Mouse (Mus musculus): ENCODE results near the gene Lrig1.

The Lrig1 gene

DNA sequence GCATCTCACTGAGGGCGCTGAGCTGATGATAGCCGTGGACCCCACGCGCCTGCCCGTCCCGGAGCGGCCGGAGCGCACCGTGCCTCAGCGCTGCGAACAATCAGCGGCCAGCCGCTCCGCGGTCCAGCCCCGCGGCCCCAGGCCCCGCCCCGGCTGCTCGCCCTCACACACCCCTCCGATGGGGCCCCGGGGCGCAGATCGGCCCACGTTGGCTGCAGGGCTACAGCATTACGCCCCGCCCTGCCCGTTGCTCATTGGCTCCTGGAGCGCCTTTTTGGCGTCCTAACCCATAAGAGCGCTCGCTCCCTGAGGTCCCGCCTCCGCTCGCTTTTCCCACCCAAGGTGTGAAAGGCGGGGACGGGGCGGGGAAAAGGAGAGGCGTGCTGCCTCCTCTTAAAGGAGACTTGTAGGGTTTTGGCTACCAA lies at the start of gene Lrig1:
Gene Lrig1 (minus strand): TSS at position 92 of the 425 bp plus-strand sequence.
- peak; percentile 99 for DNase-seq

DNA sequence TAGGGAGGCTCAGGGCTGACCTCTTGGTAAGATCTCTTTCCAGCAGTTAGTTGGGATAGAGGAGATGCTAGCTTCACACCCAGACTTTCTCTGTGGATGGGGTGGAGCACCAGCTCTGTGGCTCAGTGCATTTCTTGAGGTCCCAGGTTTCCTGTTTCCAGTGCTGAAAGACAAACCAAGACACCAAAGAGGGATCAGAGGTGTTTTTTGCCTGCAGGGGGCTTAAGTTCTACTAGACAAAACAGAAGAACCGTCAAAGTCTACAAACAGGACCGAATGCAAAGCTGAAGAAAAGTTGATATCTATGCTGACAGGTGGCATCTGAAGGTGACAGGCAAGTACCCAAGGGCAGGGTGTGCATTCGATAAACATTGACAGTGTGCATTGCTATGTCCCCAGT lies 49.7 kb upstream of the Lrig1 start:
- DNase-seq, result no peak

DNA sequence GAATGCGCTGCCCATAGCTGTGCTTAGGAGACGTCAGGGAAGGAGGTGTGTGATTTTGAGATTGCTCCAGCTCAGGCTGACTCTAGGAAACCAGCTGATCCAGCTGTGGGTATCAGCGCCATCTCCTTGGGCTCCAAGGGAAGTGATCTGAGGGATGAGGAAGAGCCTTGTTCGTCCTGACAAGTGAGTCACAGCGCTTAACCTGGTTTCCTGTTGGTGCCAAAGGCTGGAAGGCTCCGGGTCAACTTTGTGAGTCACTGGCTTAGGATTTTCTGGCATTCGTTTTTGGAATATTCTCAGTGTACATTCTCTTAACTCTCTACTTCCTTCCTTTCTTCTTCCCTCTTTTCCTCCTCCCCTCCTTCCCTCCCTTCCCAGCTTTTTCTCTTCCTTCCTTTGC lies 48.4 kb upstream of the Lrig1 start:
- no peak for DNase-seq

DNA sequence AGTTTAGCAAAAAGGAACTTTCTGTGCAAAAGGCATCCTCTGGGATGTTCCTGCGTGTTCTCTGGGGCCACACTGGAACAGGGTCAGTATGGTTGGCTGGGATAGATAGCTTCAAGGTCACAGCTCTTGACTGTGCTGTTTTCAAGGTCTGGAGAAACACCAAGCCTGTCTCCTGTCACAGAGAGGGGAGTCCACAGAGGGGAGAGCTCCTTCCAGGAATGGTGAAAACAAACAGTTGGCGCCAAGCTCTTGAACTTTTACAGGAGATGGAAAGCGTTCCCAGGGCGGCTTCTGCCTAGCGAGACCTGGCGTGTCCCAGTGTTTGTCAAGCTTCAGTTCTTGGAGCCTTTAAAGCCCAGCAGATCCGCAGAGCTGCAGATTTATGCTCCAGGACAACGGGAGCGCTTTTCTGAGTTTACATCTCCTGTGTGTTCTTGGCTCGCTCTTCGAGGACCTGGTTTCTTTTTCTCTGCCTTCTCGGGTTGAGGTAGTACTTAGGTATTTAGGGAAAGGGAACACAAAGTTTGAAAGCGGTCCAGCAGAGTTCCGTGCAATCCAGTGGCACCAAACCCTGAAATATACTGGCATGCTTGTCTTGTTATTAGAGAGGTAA lies 40.3 kb upstream of the Lrig1 start:
- peak in 1 of 2 experiments; percentile 6 for DNase-seq

DNA sequence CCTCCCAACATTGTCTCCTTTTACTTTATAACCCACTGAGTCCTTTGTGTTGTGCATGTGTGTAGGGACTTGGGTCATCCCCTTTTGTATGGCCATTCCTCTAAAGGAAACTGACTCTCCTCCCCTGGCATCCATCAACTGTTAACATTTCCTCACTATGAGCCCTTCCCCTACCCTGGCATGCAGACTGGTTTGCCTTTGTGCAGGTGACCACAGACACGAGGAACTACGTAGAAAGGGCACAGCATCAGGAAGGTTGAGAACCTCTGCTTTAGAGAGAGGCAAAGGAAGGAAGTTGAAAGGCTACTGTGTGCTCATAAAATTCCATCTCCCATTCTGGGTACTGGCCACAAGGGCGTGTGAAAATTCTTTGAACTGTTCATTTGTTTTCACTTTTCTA lies 38.7 kb upstream of the Lrig1 start:
- no peak for DNase-seq

DNA sequence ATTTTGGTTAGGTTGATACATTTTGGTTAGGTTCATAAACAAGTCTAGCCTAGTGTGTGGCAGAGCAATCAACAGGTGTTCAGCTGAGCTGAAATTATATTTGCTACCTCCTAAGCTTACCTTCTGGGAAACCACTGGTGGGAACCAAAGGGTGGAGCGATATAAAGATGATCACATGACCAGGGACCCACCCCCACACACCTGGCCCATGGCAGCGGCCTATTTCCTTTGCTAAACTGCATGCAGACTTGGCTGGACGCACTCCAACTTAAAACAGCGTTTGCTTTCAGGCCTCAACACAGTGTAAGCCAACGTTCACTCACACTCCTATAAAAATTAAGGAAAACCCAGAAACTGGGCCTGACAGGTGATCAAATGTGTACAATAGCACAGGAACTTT lies 33.9 kb upstream of the Lrig1 start:
- DNase-seq, result no peak

DNA sequence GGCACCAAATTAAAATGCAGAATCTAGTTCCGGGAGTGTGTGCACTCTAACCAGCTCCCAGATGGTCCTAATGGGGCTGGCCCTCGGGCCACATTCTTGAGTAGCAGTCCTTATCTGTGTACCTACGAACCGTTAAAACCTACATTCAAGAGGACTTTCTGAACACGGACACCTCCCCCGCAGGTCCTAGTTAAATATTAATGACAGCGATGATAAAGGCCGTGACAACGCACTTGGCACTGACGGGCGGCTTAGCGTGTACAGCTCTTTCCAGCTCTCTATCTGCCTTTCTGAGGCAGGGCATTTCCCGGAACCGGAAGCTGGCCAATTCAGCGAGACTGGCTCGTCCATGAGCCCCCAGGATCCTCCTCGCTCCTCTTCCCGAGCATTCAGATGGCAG lies 29.9 kb upstream of the Lrig1 start:
- peak; percentile 37 to 54 for DNase-seq

DNA sequence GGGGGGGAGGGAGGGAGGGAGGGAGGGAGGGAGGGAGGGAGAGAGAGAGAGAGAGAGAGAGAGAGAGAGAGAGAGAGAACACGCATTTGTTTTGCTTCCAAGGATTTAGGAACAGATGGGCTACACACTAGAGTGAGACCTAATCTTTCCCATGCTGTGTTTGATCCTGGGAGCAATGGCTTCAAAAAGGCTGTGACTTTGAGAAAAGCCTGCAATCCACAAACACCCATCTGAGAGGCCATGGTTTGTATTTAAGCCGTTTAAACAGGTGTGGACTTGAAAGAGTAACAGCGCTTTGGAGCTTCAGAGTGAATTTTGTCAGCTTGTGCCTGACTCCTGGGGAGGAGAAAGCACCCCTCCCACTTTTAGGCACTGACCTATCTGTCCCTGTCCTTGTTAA lies 29.2 kb upstream of the Lrig1 start:
- no peak for DNase-seq

DNA sequence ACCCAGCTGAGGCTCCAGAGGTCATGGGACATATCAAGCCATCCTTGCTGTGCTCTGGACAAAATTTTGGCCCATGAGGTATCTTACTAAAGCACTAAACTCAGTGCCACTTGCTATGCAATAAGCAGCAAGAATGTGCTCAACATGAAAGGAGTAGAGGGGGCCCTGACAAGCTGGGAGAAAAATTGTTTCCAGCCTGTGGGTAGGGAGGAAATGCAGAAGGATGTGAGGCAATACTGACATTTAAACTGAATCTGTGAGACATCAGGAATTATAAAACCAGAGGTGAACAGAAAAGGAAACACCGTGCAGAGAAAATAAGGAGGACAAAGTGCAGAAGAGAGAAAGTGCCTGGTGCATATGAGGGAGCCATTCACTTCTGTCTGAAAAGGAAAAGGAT lies 24.7 kb upstream of the Lrig1 start:
- no peak for DNase-seq

DNA sequence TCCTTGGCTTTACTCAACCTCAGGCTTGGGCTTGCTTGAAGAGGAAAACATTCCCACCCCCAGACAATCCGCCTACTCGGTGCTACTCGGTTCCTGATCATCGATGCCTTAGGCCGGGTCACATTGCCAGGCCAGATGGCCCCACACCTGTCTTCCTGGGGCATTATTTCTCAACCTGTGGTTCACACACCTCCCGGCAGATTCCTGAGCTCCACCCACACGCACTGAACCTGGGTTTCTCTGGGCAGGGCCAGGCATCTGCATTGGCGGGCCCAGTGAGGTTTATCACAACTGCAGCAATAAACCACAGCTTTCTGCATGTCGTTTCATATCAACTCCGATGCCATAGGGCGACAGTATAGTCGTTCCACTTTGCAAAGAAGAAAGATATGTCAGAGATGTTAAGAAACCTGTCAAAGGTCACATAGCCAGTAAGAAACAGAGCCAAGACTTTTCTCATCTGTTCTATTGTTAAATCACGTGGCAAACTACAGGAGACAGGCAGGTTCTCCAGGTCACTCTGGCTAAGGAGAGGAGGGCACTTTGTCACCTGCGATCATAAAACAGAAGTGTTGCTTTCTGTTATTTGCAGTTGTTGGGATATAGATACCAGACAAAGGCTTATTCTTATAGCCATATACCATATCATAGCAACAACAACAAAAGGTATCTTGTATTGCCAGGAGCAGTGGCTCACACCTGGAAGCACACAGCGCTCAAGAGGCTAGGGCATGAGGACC lies 18.8 kb upstream of the Lrig1 start:
- no peak for DNase-seq

DNA sequence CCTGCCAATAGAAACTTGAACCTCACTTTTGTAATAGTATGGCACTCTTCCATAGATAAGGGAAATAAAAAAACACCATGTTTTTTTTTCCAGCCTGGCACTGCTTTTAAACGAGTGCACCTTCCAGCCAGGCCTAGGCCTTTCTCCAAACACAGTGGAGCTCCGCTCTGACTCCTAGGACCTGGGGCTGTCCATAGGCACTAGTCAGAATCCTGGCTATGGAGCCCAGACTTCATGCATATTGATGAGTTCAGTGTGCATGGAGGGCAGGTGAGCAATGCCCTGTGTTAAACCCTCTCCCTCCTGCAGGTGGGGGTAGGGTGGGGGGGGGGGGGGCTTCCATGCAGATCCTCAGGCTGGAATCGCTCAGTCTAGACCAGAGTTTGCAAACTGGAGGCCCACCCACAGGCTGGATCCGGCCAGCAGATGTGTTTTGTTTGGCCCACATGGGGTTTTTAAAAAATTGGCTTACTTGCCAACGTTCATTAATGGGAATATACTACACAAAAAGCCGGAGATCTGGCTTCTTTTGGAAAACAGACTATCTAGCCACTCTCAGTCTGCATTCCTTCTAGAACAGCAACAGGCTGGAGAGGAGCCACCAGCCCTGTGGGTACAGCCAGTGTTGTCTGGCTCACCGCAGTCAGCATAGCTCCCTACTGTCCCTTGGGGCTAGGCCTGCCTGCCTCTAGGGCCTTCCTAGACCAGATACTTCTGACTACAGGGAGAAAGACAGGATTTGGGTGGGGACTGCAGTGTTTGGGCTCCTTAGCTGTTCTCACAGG lies 17.9 kb upstream of the Lrig1 start:
- peak; percentile 49 to 57 for DNase-seq

DNA sequence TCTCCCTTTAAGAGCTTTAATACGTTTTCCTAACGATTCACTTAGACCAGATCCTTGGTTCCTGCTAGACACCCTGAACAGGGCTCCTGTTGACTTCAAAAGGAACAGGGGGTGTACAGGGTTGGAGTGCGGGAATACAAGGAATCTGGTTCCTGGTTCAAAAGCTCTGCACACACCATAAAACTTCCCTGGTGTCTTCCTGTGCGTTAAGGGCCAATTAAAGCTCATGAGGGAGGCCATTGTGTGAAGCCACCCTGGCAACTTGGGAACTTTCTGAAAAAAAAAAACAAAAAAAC lies 15.6 kb upstream of the Lrig1 start:
- DNase-seq, result no peak

DNA sequence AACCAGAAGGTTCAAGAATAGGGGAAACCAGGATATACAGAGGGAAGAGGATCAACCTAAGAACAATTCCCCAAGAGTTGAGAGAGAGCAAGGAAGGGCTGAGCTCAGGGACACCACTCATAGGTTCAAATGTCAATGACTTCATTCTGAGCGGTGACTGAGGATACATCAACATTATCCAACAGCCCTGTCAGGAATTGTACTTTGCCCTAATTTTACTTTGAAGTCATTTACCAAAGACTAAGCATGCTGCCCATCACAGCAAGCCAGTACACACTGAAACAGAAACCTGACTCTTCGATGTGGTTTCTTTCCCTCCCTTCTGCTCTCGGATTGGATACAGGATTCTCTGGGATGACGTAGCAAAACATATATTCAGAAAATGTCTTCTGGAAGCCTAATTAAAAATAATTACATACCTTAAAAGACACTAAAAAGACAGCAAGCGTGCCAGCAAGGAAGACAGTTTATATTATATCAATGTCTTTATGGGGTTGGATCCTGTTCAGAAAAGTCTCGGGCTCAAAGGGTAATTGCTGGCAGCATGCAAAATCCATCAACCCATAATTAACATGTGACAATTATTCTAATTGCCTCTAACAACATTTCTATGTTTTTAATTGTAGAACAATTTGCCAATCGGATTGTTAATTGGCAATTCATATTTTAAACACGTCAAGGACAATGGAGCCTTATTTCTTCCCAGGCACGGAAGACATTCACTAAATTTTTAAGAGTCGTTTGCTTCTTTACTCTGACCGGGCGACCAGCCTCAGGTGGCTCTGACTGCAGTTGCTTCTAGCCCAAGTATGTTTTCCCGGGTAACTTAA lies 15.1 kb upstream of the Lrig1 start:
- DNase-seq, result no peak

DNA sequence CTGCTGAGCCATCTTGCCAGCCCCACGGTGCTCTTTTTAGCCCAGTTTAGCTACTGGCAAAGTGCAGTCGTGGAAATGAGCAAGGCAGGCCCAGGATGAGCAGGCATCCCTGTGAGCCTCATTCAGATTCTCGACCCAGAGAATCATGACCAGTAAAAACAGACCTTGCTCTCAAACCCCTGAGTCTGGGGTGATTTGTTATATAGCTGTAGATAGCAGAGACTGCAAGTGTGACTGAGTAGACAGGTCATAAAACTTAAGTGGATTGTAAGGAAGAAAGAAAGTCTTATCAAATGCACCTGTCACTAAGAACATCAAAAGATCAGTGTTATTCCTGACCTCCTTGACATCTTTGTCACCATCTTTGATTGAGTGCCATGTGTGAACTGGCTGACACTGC lies 9.9 kb upstream of the Lrig1 start:
- DNase-seq, result no peak

DNA sequence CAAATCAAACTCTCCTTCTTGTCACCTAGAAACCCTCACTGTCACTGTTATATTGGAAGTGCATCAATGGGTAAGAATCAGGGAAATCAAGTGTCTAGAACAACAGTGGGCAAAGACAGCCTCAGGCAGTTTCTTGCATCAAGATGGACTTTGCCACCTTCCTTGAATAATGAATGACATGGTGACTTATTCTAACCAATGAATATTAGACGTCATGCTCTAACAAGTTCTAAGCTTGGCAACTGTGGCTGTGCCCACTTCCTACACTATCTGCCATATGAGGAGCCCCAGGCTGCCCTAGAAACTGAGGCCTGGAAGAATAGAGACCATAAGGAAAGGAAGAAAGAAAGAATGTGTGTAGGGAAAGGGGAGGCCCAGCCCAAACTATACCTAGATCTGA lies 9.2 kb upstream of the Lrig1 start:
- DNase-seq, result no peak

DNA sequence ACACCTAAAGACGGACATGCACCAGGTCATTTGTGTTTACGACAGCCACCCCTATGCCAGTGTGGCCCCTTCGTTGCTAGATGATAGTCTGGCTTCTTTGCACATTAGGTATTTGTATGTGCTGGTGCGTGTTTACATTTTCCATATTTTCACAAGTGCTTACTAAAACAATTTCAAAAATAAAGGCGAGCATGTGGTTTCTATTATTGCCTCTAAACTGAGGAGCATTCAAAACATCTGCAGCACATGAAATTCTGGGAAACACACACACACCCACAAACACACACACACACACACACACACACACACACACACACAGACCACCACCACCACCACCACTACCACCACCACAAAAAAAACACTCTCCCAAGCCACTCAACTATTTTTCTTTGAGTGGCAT lies 7.3 kb upstream of the Lrig1 start:
- no peak for DNase-seq

DNA sequence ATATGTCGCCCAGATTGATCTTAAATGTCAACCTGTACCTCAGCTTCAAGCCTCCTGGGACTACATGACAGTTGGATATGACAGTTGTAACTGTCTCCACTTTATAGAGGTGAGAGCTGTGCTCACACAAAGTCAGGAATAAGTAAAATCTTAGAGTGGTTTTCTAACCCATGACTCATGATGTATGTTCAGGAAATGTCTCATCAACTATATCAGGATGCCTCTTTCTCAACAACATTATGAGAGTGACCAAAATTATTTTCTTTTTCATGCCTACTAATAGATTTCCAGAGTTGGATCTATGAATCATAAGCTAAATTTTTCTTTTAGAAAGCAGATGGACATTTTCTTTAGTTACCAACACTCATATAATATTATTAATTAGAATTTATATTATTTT lies 6.0 kb upstream of the Lrig1 start:
- DNase-seq, result no peak

DNA sequence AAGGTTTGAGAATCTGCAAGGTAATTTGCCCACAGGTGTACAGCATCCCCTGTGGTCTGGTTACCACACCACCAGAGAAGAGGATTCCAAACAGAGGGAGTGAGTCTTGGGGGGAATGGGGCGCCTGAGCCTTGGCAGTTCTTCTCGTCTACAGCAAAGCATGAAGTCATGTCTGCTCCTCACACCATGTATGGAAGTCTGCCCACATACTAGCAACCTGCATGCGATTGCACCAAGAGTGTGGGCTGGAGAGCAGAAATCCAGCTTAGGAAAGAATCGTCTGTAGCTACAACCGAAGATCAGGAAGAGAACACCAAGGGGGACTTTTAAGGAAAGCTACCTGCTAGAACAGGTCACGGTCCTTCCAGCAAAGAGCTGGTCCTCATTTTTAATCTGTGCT lies 3.0 kb upstream of the Lrig1 start:
- DNase-seq, result no peak

DNA sequence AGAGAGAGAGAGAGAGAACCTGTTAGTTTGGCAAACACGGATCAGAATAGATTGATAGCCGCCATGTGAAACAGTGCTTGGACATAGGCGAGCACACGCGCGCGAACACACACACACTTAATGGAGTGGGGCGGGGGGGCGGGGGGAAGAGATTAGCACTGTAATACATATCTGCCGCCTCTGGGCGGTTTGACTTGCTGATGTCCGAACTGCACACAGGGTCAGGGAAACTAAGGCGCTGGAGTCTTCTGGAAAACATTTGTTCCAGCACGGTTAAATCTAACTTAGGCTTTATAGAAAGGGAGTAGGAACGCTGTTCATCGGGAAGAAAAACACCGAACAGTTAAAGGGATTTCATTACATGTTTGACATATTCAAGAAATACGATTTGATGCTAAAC lies 1.1 kb upstream of the Lrig1 start:
- DNase-seq, result peak in 1 of 2 experiments; percentile 62

DNA sequence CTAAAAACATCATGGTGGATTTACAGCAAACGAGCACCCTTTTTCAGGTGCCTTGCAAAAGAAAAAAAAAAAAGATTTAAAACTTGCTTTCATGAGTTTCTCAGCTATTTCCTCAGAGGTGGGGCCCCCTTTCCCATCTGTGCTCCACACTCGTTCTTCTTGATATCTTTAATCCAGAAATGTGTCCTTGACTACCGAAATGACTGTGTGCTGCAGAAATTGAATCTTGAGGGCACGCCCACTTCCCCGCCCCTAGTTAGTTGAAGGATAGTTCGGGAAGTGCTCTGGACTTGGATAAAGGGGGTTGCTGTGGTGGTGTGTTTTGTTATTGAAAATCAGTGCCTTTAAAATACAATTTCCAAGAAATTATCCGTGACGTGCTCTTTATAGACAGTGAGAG lies 654 bp upstream of the Lrig1 start:
- DNase-seq, result peak; percentile 83 to 89

DNA sequence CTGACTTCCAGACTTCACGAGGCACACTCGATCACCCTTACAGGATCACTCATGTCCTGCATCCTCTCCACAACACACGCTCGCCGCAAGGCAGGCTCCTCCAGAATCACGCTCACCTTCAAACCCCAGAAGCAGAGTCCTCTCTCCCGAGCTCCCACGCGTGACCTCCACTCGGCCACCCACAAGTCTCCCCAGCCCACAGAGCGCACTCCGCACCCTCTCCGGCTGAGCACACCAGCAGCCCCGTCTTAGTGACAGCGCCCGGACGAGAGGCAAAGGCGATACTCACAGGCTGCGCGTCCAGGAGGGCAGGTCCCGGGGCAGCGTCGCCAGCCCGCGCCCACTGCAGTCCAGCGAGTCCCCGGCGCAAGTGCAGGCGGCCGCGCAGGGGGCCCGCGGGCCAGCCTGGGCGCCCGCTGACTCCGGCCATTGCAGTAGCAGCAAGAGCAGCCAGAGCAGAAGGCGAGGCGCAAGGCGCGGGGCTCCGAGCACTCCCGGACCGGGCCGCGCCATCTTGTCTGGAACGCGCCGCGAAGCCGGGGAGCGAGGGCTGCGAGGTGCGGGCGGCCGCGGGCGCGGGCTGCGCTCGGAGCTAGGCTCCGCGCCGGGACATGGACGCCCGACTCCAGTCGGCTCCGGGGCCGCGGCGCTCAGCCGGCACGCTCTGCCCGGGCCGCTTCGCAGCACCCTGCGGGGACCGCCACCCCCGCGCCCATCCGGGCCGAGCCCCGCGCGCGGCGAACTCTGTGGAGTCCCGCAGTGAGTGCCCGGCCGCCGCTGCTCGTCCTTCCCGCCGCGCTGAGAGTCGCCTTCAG lies 578 bp downstream of the Lrig1 start:
- DNase-seq, result peak; percentile 64 to 80

DNA sequence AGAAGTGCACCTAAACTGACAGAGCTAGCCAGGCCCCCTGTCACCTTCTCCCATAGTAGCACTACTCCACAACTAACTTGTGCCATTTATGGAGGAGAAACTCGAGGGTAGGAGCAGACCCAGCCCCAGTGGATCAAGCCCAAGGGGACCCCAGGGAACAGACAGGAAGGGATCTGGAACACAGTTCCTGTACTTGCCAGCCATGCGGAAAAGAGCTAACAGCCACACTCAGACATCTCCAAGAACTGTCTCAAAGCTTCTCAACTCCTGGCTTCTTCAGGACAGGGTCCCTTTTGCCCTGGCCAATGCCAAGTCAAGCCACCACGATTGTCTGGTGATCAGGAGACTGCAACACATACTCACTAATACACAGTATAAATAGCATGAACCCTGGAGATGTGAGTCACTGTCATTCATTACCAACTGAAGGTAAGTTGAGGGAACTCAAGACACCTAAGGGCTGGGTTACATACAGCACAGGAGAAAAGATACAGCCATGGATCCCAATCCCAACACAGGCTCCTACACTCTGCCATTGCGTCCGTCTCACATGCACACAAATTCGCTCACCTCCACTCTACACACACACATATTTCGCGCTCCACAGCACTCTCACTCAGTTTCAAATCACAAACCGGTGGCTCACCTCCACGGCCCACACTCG lies 1.3 kb downstream of the Lrig1 start:
- DNase-seq, result no peak
